Mouse (Mus musculus) hindlimb bud, embryonic 11.5 days (tissue): ENCODE results near the gene Wnt7b.

ENCODE experiments used
- DNase-seq: peaks from one replicate; pipeline ENCODE4 v3.0.0-alpha.2; 2012; ENCODE audit warnings: low read depth, low spot score; ENCODE audit errors: extremely low spot score

Gene Wnt7b

DNA sequence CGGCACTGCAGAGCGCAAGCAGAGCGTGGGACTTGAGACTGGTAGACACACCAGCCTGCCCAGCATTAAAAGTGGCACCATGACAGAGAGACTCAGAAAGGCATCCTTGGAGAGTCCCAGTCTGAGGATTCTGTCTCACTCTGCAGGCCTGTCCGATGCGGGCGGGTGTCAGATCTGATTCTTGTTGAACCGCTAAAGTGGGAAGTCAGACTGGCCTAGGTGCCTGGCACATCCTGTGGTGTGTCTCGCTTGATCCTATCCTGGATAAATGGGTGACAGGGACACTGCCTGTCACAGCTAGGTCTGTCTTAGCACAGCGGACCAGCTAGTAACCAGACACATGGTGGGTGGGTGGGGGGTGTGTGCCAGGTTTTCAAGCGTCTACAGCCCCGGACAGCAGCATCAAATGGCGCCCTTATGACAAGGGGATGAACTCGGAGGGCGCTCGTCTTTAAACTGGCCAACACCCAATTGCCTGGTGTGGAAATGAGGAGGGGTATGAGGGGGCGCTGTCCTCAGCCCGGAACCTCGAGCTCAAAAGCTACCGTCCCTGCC is at the start of gene Wnt7b:
TSS of gene Wnt7b (minus strand) at position 118 of the 555 bp plus-strand sequence.
- DNase-seq: no peak

- DNase-seq: no peak
Observed at GRCm38 (mm10) chr15:85631591-85631990, 49.3 kb upstream of the Wnt7b start.

DNA sequence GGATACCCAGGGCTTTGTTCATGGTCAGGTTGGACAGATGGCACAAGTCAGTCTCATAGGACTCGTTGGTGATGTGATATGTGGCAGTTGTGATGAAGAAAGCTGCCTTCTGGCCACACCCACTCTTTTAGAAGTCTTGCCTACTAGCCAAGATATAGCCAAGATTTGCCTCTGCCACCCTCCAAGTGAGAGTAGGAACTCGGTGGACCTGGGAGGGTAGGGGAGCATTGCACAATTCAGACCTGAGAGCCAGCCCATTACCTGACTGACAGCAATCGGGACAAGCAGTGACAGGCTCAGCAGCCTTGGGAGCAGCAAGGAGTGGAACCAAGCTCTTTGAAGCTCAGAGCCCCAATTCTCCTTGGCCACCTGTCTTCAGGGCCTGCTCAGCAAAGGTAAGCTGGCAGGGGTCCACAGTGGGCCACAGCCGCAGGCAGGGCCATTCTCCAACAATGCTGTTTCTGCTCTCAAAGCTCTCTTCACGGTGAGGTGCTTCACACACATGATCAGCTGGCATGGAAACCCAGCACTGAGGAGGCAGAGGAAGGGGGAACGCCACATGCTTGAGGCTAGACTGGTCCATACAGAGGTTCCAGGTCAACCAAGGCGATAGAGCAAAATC is 47.8 kb upstream of the Wnt7b start:
- no peak for DNase-seq

DNA sequence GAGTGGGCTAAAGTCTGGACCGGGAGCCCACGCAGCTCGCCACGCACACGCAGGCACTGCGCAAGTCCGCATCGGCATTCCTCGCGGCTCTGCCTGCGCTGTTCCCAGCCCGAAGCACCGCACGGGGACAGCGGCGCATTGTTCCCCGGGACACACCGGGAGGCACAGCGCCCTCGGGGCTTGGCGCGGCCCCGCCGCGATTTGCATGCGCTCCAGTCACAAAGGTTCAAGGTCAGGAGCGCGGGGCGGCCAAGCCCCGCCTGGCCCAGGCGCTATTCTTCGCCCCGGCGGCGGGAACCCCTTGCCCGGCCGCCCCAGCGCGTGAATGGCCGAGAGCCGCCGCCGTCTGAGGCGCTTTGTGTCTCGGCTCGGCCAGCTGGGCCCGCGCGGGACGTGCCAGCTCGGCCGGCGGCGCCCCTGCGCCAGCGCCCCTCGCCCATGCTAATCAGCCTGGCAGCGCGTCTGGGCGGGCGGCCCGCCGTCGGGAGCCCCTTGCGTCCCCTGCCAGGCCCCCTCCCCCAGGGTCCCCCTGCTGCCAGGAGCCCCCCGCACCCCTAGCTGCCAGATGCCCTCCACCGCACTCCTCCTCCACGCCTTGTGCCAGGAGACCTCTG is 43.5 kb upstream of the Wnt7b start:
- DNase-seq: no peak

- no peak for DNase-seq
Observed at GRCm38 (mm10) chr15:85622213-85622612, 39.9 kb upstream of the Wnt7b start.

DNA sequence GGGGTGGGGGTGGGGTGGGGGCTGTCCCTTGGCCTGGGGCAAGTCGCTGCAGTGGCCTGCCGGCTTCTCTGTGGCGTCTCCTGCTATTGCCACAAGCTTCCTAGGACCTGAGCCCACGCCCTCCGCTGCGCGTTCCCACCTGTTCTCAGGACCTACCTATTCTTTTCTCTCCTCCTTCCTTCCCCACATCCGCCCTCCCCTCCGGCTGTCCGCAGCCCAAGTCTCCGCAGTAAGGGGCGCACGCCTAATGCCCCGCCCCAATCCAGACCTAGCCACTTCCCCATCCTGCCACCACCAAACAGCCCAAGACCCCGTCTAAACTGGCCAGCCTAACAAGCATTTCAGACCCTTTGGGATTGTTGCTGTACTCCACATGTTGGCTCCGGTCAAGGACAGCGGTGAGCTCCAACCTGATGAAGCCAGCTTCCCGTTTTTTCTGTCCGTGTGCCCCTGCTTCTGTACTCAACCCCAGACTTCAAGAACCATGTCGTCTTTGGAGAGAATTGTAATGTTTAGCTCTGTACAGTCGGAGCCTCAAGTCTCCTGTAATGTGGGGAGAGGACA is 33.3 kb upstream of the Wnt7b start:
- DNase-seq: no peak

DNA sequence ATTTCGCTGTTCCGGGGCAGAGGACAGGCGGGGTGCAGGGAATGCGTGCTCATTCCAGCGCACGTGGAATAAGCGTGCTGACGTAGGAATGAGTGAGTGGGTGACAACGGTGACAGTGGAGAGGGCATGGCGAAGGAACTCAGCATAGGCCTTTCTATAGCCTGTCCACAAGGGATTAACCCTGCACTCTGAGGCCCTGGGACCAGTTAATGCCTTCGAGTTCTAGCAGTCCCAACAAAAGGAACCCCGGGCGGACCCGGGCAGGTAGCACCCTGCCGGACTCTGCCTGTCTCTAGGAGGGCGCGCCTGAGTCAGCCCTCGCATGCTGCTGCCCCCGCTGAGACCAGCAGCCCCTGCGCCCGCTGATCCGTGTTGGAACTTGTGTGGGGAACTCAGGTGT is 32.8 kb upstream of the Wnt7b start:
- no peak for DNase-seq

DNA sequence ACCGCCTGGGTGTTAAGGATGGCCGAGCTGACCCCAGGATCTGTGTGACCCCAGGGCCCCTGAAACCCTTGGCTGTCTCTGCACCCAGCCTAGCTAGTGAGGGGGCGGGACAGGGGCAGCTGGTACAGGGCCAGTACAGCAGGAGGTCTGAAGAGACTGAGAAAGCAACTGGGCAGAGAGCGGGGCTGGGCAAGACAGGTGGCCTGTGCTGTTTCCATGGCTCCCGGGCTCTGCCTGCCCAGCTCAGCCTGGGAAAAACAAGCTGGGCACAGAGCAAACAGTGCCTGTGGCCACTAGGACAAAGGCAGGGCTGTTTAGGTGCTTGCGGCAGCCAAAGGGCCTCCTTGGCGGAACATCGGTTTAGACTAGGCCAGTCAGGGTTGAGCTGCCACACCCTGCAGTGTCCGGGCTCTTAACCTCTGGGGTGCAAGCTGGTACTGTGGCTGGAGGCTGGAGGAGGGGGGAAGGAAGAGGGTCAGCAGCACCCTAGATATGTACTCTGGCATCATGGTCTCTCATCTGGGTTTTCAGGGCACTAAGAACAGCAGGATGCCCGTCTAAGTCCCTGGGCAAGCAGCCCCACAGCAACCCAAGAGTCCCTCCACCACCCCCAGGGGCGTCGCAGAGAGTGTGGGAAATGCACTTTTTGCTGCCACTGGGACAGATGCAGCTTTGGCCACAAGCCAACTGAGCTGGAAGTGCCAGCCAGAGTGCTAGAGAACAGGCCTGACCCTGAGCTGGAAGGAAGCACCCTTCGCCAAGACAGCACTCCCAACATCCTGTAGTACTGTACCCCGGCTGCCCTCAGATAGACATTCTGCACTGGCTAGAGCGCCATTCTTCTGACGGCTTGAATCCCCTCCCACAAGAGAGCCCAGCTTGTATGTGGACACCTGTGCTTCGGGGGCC is 31.3 kb upstream of the Wnt7b start:
- no peak for DNase-seq

DNA sequence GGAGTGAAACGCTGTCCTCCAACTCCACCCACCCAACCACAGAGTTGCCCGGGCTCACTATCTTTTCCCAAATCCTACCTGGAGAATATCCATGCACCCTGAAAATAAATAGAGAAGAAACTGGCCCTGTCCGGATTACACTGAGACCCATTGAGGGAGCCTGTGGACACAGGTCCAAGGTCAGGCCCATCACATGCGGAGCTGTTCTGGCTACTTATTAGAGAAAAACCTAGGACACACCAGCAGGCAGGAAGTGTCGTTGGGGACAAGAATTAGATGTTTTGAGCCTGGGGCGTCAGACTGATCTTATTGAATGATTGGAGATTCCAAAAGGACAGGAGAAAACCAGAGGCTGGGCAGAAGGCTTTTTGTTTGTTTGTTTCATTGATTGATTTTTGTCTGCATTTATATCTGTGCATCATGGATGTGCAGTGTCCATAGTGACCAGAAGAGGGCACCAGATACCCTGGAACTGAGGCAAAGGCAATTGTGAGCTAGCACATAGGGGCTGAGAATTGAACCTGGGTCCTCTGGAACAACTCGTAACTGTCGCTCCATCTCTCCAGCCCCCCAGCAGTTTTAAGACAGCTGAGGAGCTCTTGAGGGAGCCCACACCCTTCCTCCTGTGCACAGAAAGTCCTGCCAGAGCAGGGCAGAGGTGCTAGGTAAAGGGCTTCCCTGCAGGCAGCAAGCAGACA is 30.5 kb upstream of the Wnt7b start:
- no peak for DNase-seq

GRCm38 (mm10) chr15:85611701-85612520 is 29.6 kb upstream of the Wnt7b start:
- no peak for DNase-seq

- no peak for DNase-seq
Observed at GRCm38 (mm10) chr15:85610618-85611218, 28.4 kb upstream of the Wnt7b start.

- DNase-seq: no peak
Observed at GRCm38 (mm10) chr15:85610120-85610519, 27.8 kb upstream of the Wnt7b start.

- no peak for DNase-seq
Observed at GRCm38 (mm10) chr15:85609266-85610004, 27.2 kb upstream of the Wnt7b start.

- no peak for DNase-seq
Observed at GRCm38 (mm10) chr15:85605962-85606610, 23.8 kb upstream of the Wnt7b start.

DNA sequence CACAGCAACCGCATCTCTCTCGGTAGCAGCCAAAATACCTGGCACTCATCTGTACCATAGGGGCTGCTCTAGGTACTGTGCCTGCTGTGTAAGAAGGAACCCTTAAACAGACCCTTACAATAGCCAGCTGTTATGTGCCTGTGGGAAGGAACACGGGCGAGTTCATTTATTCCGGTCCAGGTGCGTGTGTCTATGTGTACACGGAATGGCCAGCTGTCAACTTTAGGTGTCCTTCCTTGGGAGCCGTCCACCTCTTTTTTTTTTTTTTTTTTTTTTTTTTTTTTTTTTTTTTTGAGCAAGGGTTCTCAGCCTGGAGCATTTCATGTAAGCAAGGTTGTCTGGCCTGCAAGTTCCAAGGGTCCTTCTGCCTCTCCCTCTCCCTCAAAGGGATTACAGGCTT is 22.7 kb upstream of the Wnt7b start:
- no peak for DNase-seq

GRCm38 (mm10) chr15:85604507-85604906 is 22.2 kb upstream of the Wnt7b start:
- no peak for DNase-seq

DNA sequence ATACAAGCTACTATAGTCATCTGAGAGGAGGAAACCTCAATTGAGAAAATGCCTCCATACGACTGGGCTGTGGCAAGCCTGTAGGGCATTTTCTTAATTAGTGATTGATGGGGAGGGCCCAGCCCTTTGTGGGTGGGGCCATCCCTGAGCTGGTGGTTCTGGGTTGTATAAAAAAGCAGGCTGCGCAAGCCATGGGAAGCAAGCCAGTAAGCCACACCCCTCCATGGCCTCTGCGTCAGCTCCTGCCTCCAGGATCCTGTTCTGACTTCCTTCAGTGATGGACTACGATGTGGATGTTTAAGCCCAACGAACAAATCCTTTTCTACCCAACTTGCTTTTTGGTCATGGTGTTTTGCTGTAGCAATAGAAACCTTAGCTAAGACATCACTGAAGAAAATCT is 21.1 kb upstream of the Wnt7b start:
- DNase-seq: no peak

DNA sequence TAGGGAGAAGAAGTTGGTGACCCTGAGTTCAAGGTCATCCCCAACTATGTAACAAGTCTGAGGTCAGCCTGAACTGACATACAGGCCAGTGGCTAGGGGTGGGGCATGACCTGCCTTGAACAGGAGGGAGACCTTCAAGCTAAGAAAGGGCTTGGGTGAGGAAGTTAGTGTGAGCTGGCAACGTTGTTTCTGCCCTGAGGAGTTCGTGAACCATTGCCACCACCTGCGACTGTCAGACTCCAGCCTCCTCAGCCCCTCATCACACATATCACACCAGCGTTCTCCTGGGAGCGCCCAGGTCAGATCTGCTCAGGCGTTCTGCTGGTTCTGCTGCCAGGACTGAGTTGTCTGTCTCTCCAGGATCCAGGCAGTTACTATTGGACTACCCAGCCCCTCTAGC is 20.5 kb upstream of the Wnt7b start:
- DNase-seq: no peak
